ENCODE assay signal across 8 mouse cellular contexts in genomic region chr12:106632566-106632965, GRCm38 (mm10).
"Had no signal": no experiment of that assay in that cellular context is flagged by ENCODE, and none has a peak within 500 bp of the region (broad histone marks: within the 10 kb centered on the region; RNA-seq: fewer than 3 reads in every experiment).

No protein-coding gene starts in this region.

- H3K36me3 ChIP-seq: neural tube, embryonic 13.5 days; neural tube, embryonic 15.5 days; stomach, embryonic 15.5 days had no signal

- H3K27ac ChIP-seq: neural tube, embryonic 13.5 days; neural tube, embryonic 15.5 days; stomach, embryonic 15.5 days; stomach, postnatal 0 days had no signal

- H3K4me1 ChIP-seq: neural tube, embryonic 13.5 days; neural tube, embryonic 15.5 days; stomach, embryonic 15.5 days had no signal

- H3K9me3 ChIP-seq: neural tube, embryonic 13.5 days; neural tube, embryonic 15.5 days; stomach, embryonic 15.5 days had no signal

- H3K4me3 ChIP-seq: neural tube, embryonic 13.5 days; neural tube, embryonic 15.5 days; stomach, embryonic 15.5 days had no signal

- DNase-seq: right cerebral cortex, adult 18-20 months; right cerebral cortex, postnatal 25 days; spleen, adult 18-20 months; thymus, adult 18-20 months had no signal

- H3K27me3 ChIP-seq: neural tube, embryonic 15.5 days; stomach, embryonic 15.5 days had no signal
